Mouse (Mus musculus): ENCODE measurements around the gene Fn3krp. TPM values are rescaled to one million over a fixed set of nuclear protein-coding genes. Genes with fewer than 3 reads are reported as not detected.
A peak's percentile ranks its signal among the peaks of the same experiment; 100 is the strongest.

Gene Fn3krp
- 10 to 100 TPM; 48.4 to 51.6 (median 51.1) TPM for total RNA-seq (2022)

DNA sequence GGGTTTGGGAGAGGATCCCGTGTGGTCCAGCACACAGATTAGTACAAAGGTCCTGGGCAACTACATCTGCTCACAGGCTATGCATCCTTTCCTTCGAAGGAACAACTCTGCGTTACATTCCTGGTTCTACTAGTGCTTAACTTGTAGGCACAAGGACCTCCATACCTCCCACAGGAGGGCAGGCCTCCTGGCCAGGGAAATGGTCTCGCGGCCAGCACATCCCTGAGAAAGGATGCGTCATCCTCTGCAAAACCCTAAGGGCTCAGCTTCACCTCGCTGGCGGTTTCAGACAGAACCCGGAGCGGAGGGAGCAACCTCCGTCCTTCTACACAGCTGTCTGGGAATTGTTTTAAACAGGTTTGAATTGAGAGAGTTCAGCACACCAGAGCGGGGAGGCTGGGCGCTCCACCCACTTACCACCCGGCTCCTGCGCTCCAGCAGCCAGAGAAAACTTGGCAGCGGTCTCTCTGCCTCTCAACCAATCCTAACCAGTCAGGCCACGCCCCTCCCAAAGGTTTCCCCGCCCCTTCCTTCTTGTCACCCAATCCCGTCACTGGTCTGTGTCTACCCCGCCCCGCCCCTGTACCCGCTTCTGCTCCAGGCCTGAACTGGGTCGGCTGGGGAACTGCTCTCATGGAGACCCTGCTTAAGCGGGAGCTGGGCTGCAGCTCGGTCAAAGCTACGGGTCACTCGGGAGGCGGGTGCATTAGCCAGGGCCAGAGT, at the start of gene Fn3krp:
Fn3krp (plus strand) TSS at position 572 of the 723 bp plus-strand sequence.
- DNase-seq (ENCODE audit: low spot score in 2 of 2), result peak; percentile 99

DNA sequence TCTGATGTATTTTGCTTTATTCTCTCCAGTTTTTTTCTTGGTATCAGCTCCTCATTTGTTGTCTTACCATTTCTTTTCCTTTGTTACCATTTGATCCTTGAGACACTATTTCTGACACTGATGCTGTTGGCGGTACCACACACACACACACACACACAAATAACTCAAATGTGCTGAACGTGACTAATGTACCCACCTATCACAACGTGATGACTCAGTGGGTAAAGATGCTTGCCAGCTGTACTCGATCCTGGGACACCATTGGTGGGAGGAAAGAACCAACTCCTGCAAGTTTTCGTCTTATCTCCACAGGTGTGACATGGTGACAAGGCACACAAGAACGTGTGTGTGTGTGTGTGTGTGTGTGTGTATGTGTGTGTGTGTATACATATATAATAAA, 47.9 kb upstream of the Fn3krp start:
- no peak for DNase-seq (ENCODE audit: low spot score in 2 of 2)

DNA sequence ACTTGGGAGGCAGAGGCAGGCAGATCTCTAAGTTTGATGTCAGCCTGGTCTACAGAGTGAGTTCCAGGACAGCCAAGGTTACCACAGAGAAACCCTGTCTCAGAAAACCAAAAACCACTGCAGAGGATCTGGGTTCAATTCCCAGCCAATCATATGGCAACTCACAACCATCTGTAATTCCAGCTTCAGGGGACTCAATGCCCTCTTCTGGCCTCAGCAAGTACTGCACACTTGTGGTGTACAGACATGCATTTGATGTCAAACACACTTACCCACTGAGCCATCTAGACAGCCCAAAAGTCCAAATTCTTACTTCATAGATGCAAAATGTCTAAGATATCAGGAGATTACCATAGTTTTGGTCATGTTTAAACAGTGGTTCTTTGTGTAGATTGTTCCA, 42.6 kb upstream of the Fn3krp start:
- DNase-seq (ENCODE audit: low spot score in 2 of 2), result no peak

DNA sequence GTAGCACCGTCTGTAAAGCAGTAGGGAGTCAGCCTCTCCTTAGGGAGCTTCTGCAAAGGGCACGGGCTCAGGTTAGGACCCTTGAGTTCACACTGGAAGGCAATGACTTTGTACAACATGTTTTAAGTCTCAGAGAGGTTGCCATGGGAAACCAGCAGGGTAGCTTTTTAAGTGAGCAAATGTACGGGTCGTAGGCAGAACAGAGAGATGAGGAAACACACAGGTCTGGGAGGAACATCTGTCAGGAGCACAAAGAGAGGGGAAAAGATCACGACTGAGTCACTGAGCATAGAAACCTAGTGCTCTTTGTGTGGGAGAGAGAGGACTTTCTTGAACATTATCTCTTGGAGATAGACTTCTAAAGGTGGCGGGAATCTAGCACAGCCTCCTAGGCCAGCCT, 40.9 kb upstream of the Fn3krp start:
- no peak for DNase-seq (ENCODE audit: low spot score in 2 of 2)

- DNase-seq (ENCODE audit: low spot score in 2 of 2), result peak; percentile 94 to 97
These were observed 33.2 kb upstream of the Fn3krp start, which contains the start of gene Rab40b for GRCm38 (mm10) chr11:121387750-121388553. Gene Rab40b, minus strand, starts transcription at chr11:121388251.

DNA sequence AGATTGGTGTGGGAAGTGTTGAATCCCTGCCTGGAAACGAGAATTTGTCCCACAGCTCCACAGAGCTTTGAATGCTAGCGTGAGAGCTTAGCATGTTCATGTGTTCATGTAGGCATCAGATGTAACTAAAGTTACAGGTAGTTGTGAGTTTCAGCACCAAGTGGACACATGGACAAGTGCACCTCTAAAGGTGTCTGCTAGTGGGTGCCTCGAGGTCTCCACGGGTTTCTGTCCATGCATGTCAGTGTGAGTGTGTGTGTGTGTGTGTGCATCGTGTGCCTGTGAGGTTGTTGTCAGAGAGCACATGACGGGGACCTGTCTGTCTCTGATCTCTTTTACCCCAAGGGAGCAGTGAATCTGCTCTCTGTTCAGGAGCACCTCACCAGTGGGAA, 32.7 kb upstream of the Fn3krp start:
- no peak for DNase-seq (ENCODE audit: low spot score in 2 of 2)

DNA sequence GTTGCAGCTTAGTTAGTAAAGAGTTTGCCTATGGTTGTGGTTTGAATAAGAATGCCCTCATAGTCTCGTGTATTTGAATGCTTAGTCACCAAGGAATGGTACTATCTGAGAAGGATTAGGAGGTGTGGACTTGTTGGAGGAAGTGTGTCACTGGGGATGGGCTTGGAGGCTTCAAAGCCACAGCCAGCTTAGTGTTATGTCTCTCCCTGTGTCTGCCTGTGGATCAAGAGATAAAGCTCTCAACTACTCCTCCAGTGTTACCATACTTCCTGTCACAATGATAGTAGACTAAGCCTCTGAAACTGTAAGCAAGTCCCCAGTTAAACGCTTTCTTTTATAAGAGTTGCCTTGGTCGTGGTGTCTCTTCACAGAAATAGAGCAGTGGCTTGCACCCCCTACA, 30.4 kb upstream of the Fn3krp start:
- DNase-seq (ENCODE audit: low spot score in 2 of 2), result no peak

DNA sequence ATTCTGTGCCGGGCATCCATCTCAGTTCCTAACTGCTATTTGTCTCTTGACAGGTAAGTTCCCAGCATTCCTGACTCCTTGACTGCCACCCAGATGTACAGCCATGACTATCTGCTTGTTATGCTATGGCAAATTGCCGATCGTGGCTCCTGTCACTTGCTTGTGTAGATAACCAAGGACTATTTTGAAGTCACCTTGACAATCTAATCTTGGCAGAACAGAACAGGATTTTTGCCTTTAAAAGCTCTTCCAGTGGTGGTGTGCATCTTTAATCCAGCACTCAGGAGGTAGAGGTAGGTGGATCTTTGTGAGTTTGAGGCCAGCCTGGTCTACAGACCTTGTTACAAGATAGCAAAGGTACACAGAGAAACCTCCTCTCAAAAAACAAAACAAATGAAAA, 28.8 kb upstream of the Fn3krp start:
- DNase-seq (ENCODE audit: low spot score in 2 of 2), result no peak

- no peak for DNase-seq (ENCODE audit: low spot score in 2 of 2)
These were observed 13.6 kb upstream of the Fn3krp start for GRCm38 (mm10) chr11:121407366-121408155.

DNA sequence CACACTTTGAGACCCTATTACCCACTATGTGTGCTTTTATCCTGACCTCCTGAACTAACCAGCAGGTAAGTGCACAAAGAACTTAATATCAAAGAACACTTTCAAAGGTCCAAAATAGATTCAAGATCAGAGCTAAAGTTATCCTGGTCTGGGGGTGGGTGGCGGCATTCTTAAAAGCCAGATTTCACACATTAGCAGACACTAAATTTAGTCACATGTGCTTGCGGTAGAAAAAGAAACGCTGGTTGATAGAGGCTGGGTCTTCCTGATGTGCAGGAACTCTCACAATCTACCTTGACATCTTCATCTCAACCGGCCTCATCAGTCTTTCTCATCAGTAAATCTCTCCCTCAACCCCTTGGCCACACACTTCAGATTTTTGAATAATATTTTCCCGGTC, 6.4 kb upstream of the Fn3krp start:
- no peak for DNase-seq (ENCODE audit: low spot score in 2 of 2)

- DNase-seq (ENCODE audit: low spot score in 2 of 2), result no peak
These were observed 5.8 kb upstream of the Fn3krp start for GRCm38 (mm10) chr11:121415351-121415750.

DNA sequence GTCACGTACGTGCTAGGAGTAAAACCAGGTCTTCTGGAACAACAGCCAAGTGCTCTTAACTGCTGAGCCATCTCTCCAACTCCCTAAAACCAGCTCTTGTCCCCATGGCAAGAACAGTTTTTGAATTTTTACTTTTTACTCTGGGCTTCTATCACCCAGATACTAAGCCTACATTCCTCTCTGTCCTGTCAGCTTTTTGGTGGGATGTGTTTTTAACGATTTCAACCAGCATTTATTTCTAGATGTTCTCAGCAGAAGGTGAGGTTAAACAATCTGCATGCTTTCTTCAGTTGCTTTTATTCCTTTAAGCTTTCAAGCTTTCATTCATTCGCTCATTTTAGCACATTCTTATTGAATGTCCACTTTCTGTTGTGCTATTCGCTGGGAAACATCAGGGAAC, 3.2 kb upstream of the Fn3krp start:
- no peak for DNase-seq (ENCODE audit: low spot score in 2 of 2)

DNA sequence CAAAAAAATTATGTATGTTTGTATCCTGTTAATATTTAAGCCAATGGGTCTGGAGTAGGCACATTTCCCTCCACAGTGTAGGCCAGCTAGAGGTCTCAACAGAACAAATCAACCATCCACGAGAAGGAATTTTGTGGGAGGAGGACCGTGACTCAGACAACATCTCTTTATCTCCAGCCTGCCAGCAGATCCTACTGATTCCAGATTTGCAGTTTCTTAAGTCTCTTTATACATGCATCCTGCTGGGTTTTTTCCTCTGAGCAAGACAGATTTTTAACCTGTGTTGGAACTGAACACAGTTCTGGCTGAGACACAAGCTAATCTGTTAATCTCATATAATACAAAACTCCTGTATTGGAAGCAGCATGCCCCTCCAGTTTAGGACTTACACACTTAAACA, 2.3 kb upstream of the Fn3krp start:
- no peak for DNase-seq (ENCODE audit: low spot score in 2 of 2)

DNA sequence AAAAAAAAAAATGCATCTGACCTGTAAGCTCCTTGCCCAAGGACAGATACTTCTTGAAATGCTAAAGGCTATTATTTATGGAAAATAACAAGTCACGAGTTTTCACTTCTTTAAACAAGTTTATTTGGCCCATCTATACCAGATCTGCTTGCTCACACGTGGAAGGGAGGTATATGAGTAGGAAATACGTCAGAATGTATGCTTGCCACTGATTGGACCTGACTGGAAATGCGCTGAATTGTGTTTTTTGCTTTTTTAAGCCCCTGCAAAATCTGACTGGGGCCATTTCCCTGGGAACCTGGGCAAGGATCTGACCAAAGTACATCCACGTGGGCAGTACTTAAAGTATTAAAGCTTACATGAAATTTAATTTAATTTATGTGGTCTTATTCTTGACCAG, 822 bp upstream of the Fn3krp start:
- DNase-seq (ENCODE audit: low spot score in 2 of 2), result no peak

DNA sequence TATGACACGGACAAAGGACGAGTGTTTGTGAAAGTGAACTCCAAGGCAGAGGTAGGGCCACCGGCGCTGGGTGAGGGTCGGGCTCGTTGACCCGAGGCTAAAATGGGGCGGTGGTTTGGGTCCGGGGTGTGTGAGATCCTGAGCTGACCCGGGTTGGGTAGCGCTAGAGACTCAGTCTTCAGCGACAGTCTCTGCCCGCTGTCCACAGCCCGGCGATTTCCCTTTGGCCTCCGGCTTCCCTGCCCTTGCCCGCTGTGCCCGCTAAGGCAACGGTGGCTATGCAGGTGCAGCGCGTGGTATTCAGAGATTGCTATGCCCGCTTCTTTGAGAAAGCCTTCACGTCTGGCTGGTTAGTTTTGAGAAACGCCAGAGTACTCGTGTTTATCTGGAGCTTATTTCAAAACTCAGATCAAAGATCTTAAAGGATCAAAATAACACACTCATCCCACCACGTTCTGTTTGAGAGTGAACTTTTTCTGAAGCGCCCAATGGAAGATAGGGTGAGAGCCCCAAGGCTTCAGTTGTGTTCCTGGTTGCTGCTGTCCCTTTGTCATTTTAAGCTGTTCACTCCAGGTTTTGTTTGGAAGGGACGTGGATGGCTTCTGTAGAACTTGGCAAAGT, 462 bp downstream of the Fn3krp start:
- DNase-seq (ENCODE audit: low spot score in 2 of 2), result no peak

DNA sequence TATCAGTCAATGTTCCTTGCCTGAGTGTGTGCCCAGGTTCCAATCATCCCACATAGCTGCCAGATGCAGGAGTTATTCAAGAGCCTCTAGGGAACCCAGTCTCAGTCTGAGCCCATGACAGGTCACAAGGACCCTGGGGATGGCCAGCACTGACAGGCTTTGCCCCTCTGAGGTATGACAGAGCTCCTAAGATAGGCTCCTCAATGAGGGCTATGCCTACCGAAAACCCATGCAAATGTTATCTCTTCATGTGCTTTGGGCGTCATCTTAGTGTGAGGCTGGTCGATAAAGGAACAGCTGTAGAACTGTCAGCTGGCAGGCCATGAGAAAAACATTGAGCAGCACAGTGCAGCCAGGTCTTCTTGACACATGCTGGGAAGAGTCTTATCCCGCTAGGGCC, 12.2 kb downstream of the Fn3krp start:
- DNase-seq (ENCODE audit: low spot score in 2 of 2), result no peak

DNA sequence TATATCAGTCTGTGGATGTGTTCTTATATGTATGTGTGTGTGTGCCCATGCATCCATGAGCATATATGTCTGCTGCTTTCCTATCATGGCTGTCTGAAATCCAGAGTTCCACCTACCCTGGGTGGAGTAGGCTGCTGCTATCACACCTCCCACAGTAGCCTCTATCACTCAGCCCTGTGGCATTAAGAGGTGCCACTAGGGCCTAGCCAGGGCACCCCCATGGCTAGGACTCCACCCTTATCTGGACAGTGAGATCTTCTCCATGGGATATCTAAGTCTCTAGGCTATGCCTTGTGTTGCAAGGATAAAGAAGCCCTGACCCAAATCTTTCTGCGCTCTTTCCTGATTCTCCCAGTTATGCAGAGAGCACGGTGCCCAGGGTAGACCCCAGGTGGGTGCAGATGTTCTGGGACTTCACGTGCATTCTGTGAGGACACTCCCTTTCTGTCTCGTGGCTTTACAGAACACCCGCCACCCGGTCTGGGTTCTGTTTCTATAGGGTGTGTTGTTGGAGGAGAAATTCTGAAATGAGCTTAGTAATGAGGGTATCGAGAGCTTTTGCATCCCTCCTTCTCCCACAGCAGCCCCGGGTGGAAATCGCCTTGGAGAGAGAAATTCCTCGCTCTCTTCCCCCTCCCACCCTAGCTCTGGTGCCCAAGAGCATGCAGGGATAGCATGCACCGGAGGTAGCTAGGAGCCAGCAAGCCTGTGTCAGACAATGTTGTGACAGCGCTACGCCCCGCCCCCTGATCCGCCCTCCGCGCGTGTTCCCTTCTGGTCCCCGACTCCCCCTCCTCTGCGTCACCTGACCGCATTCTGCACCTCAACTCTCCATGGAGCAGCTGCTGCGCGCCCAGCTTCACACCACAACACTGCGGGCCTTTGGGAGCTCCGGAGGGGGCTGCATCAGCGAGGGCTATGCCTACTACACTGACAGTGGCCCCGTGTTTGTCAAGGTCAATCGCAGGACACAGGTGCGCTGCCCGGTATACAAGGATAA, 13.3 kb downstream of the Fn3krp start, which contains the start of gene Fn3k:
Fn3k (plus strand) TSS at position 758 of the 1,000 bp plus-strand sequence.
- peak; percentile 94 to 96 for DNase-seq (ENCODE audit: low spot score in 2 of 2)

GRCm38 (mm10) chr11:121437236-121437635, 16.0 kb downstream of the Fn3krp start:
- DNase-seq (ENCODE audit: low spot score in 2 of 2), result no peak

- no peak for DNase-seq (ENCODE audit: low spot score in 2 of 2)
These were observed 18.6 kb downstream of the Fn3krp start for GRCm38 (mm10) chr11:121439686-121440292.

- DNase-seq (ENCODE audit: low spot score in 2 of 2), result no peak
These were observed 20.5 kb downstream of the Fn3krp start for GRCm38 (mm10) chr11:121441653-121442052.

Data from layer of hippocampus, adult 8-10 months (tissue).